Mouse (Mus musculus) c-Kit-positive CD71-positive TER-119-negative erythroid progenitor cells, embryonic 14.5 days (primary cell): ENCODE measurements at regions not wholly inside any gene's neighbourhood (a gene's known extent, or its start where the extent isn't known, plus 50 kb on each side); places are given as distances from the start of the nearest gene placed in this dataset.

Experiments used
- DNase-seq: peaks from one replicate; pipeline ENCODE4 v3.0.0-alpha.2; 2013; ENCODE audit warnings: low read depth

GRCm38 (mm10) chr11:19351243-19351787, 332.5 kb upstream of the Meis1 start:
- no peak for DNase-seq

GRCm38 (mm10) chr11:19353706-19354105, 334.9 kb upstream of the Meis1 start:
- DNase-seq: no peak

GRCm38 (mm10) chr11:19355179-19355578, 336.4 kb upstream of the Meis1 start:
- DNase-seq: no peak

- no peak for DNase-seq
Measured at GRCm38 (mm10) chr11:19356151-19356550, 337.4 kb upstream of the Meis1 start.

GRCm38 (mm10) chr11:19369152-19369551, 350.4 kb upstream of the Meis1 start:
- DNase-seq: no peak

- DNase-seq: no peak
Measured at GRCm38 (mm10) chr11:19373476-19373875, 354.7 kb upstream of the Meis1 start.

GRCm38 (mm10) chr11:19380935-19381334, 362.1 kb upstream of the Meis1 start:
- no peak for DNase-seq

- no peak for DNase-seq
Measured at GRCm38 (mm10) chr11:19389136-19389535, 370.4 kb upstream of the Meis1 start.

GRCm38 (mm10) chr11:19392190-19392589, 373.4 kb upstream of the Meis1 start:
- DNase-seq: no peak

- DNase-seq: no peak
Measured at GRCm38 (mm10) chr11:19394372-19394771, 375.6 kb upstream of the Meis1 start.

- no peak for DNase-seq
Measured at GRCm38 (mm10) chr11:19400396-19400795, 381.6 kb upstream of the Meis1 start.

GRCm38 (mm10) chr11:19420143-19420542, 401.4 kb upstream of the Meis1 start:
- no peak for DNase-seq

GRCm38 (mm10) chr11:19423268-19423667, 404.5 kb upstream of the Meis1 start:
- no peak for DNase-seq

- no peak for DNase-seq
Measured at GRCm38 (mm10) chr11:19423841-19424815, 405.3 kb upstream of the Meis1 start.

GRCm38 (mm10) chr11:19427559-19427958, 408.8 kb upstream of the Meis1 start:
- DNase-seq: no peak

- DNase-seq: no peak
Measured at GRCm38 (mm10) chr11:19433680-19434619, 415.2 kb upstream of the Meis1 start.

GRCm38 (mm10) chr11:19438385-19438784, 419.6 kb upstream of the Meis1 start:
- DNase-seq: no peak

- no peak for DNase-seq
Measured at GRCm38 (mm10) chr11:19441936-19442335, 423.2 kb upstream of the Meis1 start.

GRCm38 (mm10) chr11:19455391-19456290, 436.9 kb upstream of the Meis1 start:
- DNase-seq: no peak

- DNase-seq: no peak
Measured at GRCm38 (mm10) chr11:19456577-19456976, 437.8 kb upstream of the Meis1 start.

GRCm38 (mm10) chr11:19463730-19464358, 445.1 kb upstream of the Meis1 start:
- no peak for DNase-seq
